Mouse (Mus musculus) ES-E14 (cell line): ENCODE measurements around the gene Akt1s1.

Experiments used
- HCFC1 ChIP-seq: IDR thresholded peaks from 2 replicates; pipeline ENCODE4 v1.6.1; 2012; ENCODE audit warnings: low read length, inconsistent platforms, borderline replicate concordance; ENCODE audit not compliant: insufficient read depth
- ZC3H11A ChIP-seq: IDR thresholded peaks from 2 replicates; pipeline ENCODE4 v1.6.1; 2012; ENCODE audit warnings: low read depth, mild to moderate bottlenecking, inconsistent platforms, low read length, borderline replicate concordance

DNA sequence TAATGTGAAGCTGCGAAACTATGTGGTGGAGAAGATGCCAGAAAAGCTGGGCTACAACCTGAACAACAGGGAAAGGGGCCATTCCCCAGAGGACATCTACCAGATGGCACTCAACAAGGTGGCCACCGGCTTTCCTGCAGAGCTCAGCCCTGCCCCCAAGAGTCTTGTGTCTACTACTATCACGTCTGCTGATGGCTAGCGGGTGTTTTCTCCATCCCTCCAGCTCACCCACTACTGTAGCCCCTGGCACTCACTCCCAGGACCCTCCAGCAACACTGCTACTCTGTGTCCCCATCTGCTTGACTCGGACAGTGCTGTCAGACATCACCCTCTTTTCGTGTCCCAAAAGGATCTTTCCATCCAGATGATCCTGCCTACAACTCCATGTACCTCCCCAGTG lies 10.7 kb upstream of the Akt1s1 start:
- no peak for TF ChIP-seq HCFC1
- TF ChIP-seq ZC3H11A = no peak
